Mouse (Mus musculus): ENCODE data around the gene Tcn2.

GRCm38 (mm10) chr11:3961761-3962160 lies 29.8 kb upstream of the Tcn2 start:
- TF ChIP-seq POLR2A (IDR thresholded peaks at IDR 0.05; ENCODE audit: borderline replicate concordance, extremely low read depth, insufficient read depth, insufficient read length, poor library complexity, severe bottlenecking) (no peak), CTCF (IDR thresholded peaks at IDR 0.05; ENCODE audit: borderline replicate concordance, extremely low read depth, insufficient read depth, insufficient read length) (no peak)

Measured in brain, embryonic 14.5 days (tissue).